Mouse (Mus musculus): ENCODE measurements at regions not wholly inside any gene's neighbourhood (a gene's known extent, or its start where the extent isn't known, plus 50 kb on each side); places are given as distances from the start of the nearest gene placed in this dataset.
A peak's percentile ranks its signal among the peaks of the same experiment; 100 is the strongest.

GRCm38 (mm10) chr12:110189329-110189642 is 89.6 kb upstream of the Dio3 start:
- Histone ChIP-seq H3K4me1 (ENCODE audit: control insufficient read depth, insufficient read depth, low read length) (no peaks in the 10 kb centered on the region), H3K9ac (ENCODE audit: low read depth, low read length) (no peak overlapping the region), H3K27me3 (ENCODE audit: control insufficient read depth, insufficient read depth, low read length) (peaks cover 9% of the 10 kb centered on the region), H3K36me3 (ENCODE audit: control insufficient read depth, insufficient read depth, low read length) (no peaks in the 10 kb centered on the region), H3K27ac (no peak overlapping the region), H3K4me3 (no peak overlapping the region), H3K79me2 (replicated peaks; ENCODE audit: control insufficient read depth, insufficient read depth, low read length) (no peaks in the 10 kb centered on the region)
- no peak for DNase-seq
- intact Hi-C loops (cut with DNase I): no loop called here
- TF ChIP-seq POLR2A (IDR thresholded peaks at IDR 0.05; ENCODE audit: insufficient read depth, low read depth, low read length): no peak
- TF ChIP-seq EP300 (IDR thresholded peaks at IDR 0.05; ENCODE audit: insufficient read depth, low read depth, low read length): no peak
- TF ChIP-seq CTCF (IDR thresholded peaks at IDR 0.05): no peak
- WGBS: 2% methylated on average over 19 of the region's 19 CpGs

- Histone ChIP-seq H3K27ac (no peak overlapping the region), H3K9ac (ENCODE audit: low read depth, low read length) (no peak overlapping the region), H3K36me3 (ENCODE audit: control insufficient read depth, insufficient read depth, low read length) (no peaks in the 10 kb centered on the region), H3K79me2 (replicated peaks; ENCODE audit: control insufficient read depth, insufficient read depth, low read length) (no peaks in the 10 kb centered on the region), H3K27me3 (ENCODE audit: control insufficient read depth, insufficient read depth, low read length) (peaks cover 9% of the 10 kb centered on the region), H3K4me3 (no peak overlapping the region), H3K4me1 (ENCODE audit: control insufficient read depth, insufficient read depth, low read length) (no peaks in the 10 kb centered on the region)
- DNase-seq: no peak
- intact Hi-C loops (cut with DNase I): no loop called here
- WGBS: 75% methylated on average over 8 of the region's 8 CpGs
- no peak for TF ChIP-seq EP300 (IDR thresholded peaks at IDR 0.05; ENCODE audit: insufficient read depth, low read depth, low read length)
- no peak for TF ChIP-seq POLR2A (IDR thresholded peaks at IDR 0.05; ENCODE audit: insufficient read depth, low read depth, low read length)
Measured at GRCm38 (mm10) chr12:110192186-110192585, 86.7 kb upstream of the Dio3 start.

DNA sequence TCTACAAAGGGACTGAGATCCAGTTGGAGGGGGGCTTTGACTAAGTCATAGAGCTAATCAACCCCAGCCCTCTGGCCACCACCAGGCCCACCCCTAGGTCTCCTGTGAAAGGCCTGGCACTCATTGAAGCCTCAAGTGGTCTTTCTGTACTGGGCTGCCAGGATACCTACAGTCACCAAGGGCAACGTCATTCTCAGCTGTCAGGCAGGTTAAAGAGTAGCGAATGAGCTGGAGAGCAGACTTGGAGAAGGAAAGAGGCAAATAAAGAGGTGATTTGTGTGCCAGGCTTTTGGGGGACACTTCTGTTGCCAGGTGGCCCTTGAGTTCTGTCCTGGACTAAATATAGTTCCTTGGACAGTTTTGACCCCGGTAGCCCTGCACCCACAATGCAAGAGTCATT is 81.5 kb upstream of the Dio3 start:
- no peak for DNase-seq
- intact Hi-C loops (cut with DNase I): no loop called here
- 78% methylated on average over 3 of the region's 3 CpGs for WGBS
- Histone ChIP-seq H3K9ac (ENCODE audit: low read depth, low read length) (no peak overlapping the region), H3K4me3 (no peak overlapping the region), H3K79me2 (replicated peaks; ENCODE audit: control insufficient read depth, insufficient read depth, low read length) (no peaks in the 10 kb centered on the region), H3K27me3 (ENCODE audit: control insufficient read depth, insufficient read depth, low read length) (no peaks in the 10 kb centered on the region), H3K36me3 (ENCODE audit: control insufficient read depth, insufficient read depth, low read length) (no peaks in the 10 kb centered on the region), H3K27ac (no peak overlapping the region), H3K4me1 (ENCODE audit: control insufficient read depth, insufficient read depth, low read length) (no peaks in the 10 kb centered on the region)
- TF ChIP-seq POLR2A (IDR thresholded peaks at IDR 0.05; ENCODE audit: insufficient read depth, low read depth, low read length) (no peak), CTCF (IDR thresholded peaks at IDR 0.05) (no peak), EP300 (IDR thresholded peaks at IDR 0.05; ENCODE audit: insufficient read depth, low read depth, low read length) (no peak)

DNA sequence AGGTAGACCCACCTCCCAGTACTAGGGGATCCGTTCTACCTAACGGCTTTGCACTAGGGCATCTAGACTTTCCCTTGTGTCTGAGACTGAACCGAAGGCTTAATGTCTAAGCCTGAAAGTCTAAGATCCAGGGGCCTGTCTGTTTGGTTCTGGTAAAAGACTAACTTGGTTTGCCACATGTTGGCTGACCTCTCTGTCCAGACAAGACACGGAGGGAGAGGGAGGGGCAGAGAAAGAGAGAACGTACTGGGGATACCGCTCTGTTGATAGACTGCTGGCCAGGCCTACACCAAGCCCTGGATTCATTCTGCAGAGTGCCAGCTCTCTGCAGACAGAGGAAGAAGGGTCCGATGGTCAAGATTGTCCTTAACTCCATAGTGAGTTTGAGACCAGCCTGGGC is 78.4 kb upstream of the Dio3 start:
- intact Hi-C loops (cut with DNase I): no loop called here
- Histone ChIP-seq H3K79me2 (replicated peaks; ENCODE audit: control insufficient read depth, insufficient read depth, low read length) (no peaks in the 10 kb centered on the region), H3K4me1 (ENCODE audit: control insufficient read depth, insufficient read depth, low read length) (no peaks in the 10 kb centered on the region; the same call in none of the 2 replicates), H3K27ac (no peak overlapping the region), H3K27me3 (ENCODE audit: control insufficient read depth, insufficient read depth, low read length) (no peaks in the 10 kb centered on the region), H3K36me3 (ENCODE audit: control insufficient read depth, insufficient read depth, low read length) (no peaks in the 10 kb centered on the region), H3K4me3 (no peak overlapping the region), H3K9ac (ENCODE audit: low read depth, low read length) (no peak overlapping the region)
- DNase-seq: no peak
- TF ChIP-seq EP300 (IDR thresholded peaks at IDR 0.05; ENCODE audit: insufficient read depth, low read depth, low read length) (no peak), POLR2A (IDR thresholded peaks at IDR 0.05; ENCODE audit: insufficient read depth, low read depth, low read length) (no peak), CTCF (IDR thresholded peaks at IDR 0.05) (no peak)
- 81% methylated on average over 7 of the region's 7 CpGs for WGBS

- H3K27me3 ChIP-seq (ENCODE audit: control insufficient read depth, insufficient read depth, low read length): no peaks in the 10 kb centered on the region
- no peaks in the 10 kb centered on the region for H3K36me3 ChIP-seq (ENCODE audit: control insufficient read depth, insufficient read depth, low read length)
Measured at GRCm38 (mm10) chr12:110200887-110201286, 78.0 kb upstream of the Dio3 start.

GRCm38 (mm10) chr12:110203271-110204014 is 75.4 kb upstream of the Dio3 start:
- H3K27ac ChIP-seq: no peak overlapping the region

More at GRCm38 (mm10) chr12:110200887-110201286, 78.0 kb upstream of the Dio3 start:
- no peaks in the 10 kb centered on the region for H3K79me2 ChIP-seq (replicated peaks; ENCODE audit: control insufficient read depth, insufficient read depth, low read length)
- DNase-seq: no peak
- intact Hi-C loops (cut with DNase I): no loop called here
- TF ChIP-seq POLR2A (IDR thresholded peaks at IDR 0.05; ENCODE audit: insufficient read depth, low read depth, low read length): no peak
- TF ChIP-seq EP300 (IDR thresholded peaks at IDR 0.05; ENCODE audit: insufficient read depth, low read depth, low read length): no peak
- no peak for TF ChIP-seq CTCF (IDR thresholded peaks at IDR 0.05)
- H3K4me3 ChIP-seq: no peak overlapping the region
- no peak overlapping the region for H3K9ac ChIP-seq (ENCODE audit: low read depth, low read length)
- H3K27ac ChIP-seq: no peak overlapping the region
- WGBS: 67% methylated on average over 4 of the region's 4 CpGs
- H3K4me1 ChIP-seq (ENCODE audit: control insufficient read depth, insufficient read depth, low read length): no peaks in the 10 kb centered on the region; the same call in none of the 2 replicates

More at GRCm38 (mm10) chr12:110203271-110204014, 75.4 kb upstream of the Dio3 start:
- intact Hi-C loops (cut with DNase I): no loop called here
- Histone ChIP-seq H3K4me1 (ENCODE audit: control insufficient read depth, insufficient read depth, low read length) (no peaks in the 10 kb centered on the region; the same call in none of the 2 replicates), H3K27me3 (ENCODE audit: control insufficient read depth, insufficient read depth, low read length) (no peaks in the 10 kb centered on the region), H3K36me3 (ENCODE audit: control insufficient read depth, insufficient read depth, low read length) (no peaks in the 10 kb centered on the region), H3K9ac (ENCODE audit: low read depth, low read length) (no peak overlapping the region), H3K79me2 (replicated peaks; ENCODE audit: control insufficient read depth, insufficient read depth, low read length) (no peaks in the 10 kb centered on the region), H3K4me3 (no peak overlapping the region)
- peak in 1 of 2 experiments; percentile 29 for DNase-seq
- 60% methylated on average over 13 of the region's 13 CpGs for WGBS
- TF ChIP-seq EP300 (IDR thresholded peaks at IDR 0.05; ENCODE audit: insufficient read depth, low read depth, low read length) (no peak), CTCF (IDR thresholded peaks at IDR 0.05) (no peak), POLR2A (IDR thresholded peaks at IDR 0.05; ENCODE audit: insufficient read depth, low read depth, low read length) (no peak)
